Mouse (Mus musculus) MEL (cell line): ENCODE data around the gene Zfp821. TPM values are rescaled to one million over a fixed set of nuclear protein-coding genes. Genes with fewer than 3 reads are reported as not detected.

Source experiments
- DNase-seq: peaks from one replicate; pipeline ENCODE4 v3.0.0; 2011; ENCODE audit warnings: low read depth, low spot score
- H3K27ac ChIP-seq: 2 replicates; pipeline ENCODE4 v1.5.1; 2012; ENCODE audit warnings: low read depth, mild to moderate bottlenecking, control low read depth, low read length, moderate library complexity; ENCODE audit not compliant: control insufficient read depth
- H3K27me3 ChIP-seq, 2 experiments: fragments of 150-350 bp in 1 of 2; sonication (generic) in 1 of 2; 2 replicates each; pipeline ENCODE4 v1.6.1; 2012; ENCODE audit warnings: low read length in 2 of 2, mild to moderate bottlenecking in 2 of 2, improper control_type of control experiment in 1 of 2, moderate library complexity in 1 of 2; ENCODE audit not compliant: insufficient read depth in 2 of 2, control insufficient read depth in 1 of 2
- H3K36me3 ChIP-seq, 2 experiments: 2 replicates each; pipeline ENCODE4 v1.6.1; 2012 to 2014; ENCODE audit warnings: low read length in 2 of 2, improper control_type of control experiment in 1 of 2, inconsistent platforms in 1 of 2, mild to moderate bottlenecking in 1 of 2; ENCODE audit not compliant: insufficient read depth in 2 of 2, control insufficient read depth in 1 of 2
- H3K4me1 ChIP-seq, 2 experiments: fragments of 150-350 bp in 1 of 2; sonication (generic) in 1 of 2; 2 replicates each; pipeline ENCODE4 v1.6.1; 2012; ENCODE audit warnings: low read length in 2 of 2, improper control_type of control experiment in 1 of 2, mild to moderate bottlenecking in 1 of 2; ENCODE audit not compliant: insufficient read depth in 2 of 2, control insufficient read depth in 1 of 2
- H3K4me3 ChIP-seq, 2 experiments: fragments of 150-350 bp in 1 of 2; sonication (generic) in 1 of 2; 2 replicates each; pipeline ENCODE4 v1.5.1; 2012; ENCODE audit warnings: low read depth in 2 of 2, low read length in 2 of 2, mild to moderate bottlenecking in 2 of 2, moderate library complexity in 2 of 2, control low read depth in 1 of 2, improper control_type of control experiment in 1 of 2; ENCODE audit not compliant: control insufficient read depth in 1 of 2, insufficient read depth in 1 of 2
- H3K79me2 ChIP-seq: 2 replicates; pipeline ENCODE4 v1.6.1; 2012; ENCODE audit warnings: mild to moderate bottlenecking, low read length, moderate library complexity; ENCODE audit not compliant: control insufficient read depth, poor library complexity, insufficient read depth
- H3K9ac ChIP-seq: 2 replicates; pipeline ENCODE4 v1.6.1; 2012; ENCODE audit warnings: low read depth, mild to moderate bottlenecking, control low read depth, low read length, moderate library complexity; ENCODE audit not compliant: control insufficient read depth, poor library complexity, severe bottlenecking
- H3K9me3 ChIP-seq: fragments of 150-350 bp; sonication (generic); replicated peaks from 2 replicates; pipeline ENCODE4 v1.6.1; 2012; ENCODE audit warnings: mild to moderate bottlenecking, low read length, improper control_type of control experiment, moderate library complexity; ENCODE audit not compliant: insufficient read depth
- BHLHE40 ChIP-seq: IDR thresholded peaks from 2 replicates; pipeline ENCODE4 v1.6.1; 2012; ENCODE audit warnings: low read depth, mild to moderate bottlenecking, inconsistent platforms, low read length, improper control_type of control experiment, borderline replicate concordance
- CHD2 ChIP-seq: IDR thresholded peaks from 2 replicates; pipeline ENCODE4 v1.6.1; 2011; ENCODE audit warnings: low read length, improper control_type of control experiment
- CTCF ChIP-seq, 3 experiments: IDR thresholded peaks in 2 of 3; conservative IDR thresholded peaks in 1 of 3; 2 replicates each; pipeline ENCODE4 v1.5.1; 2011 to 2012; ENCODE audit warnings: low read length in 3 of 3, low read depth in 2 of 3, mild to moderate bottlenecking in 2 of 3, improper control_type of control experiment in 1 of 3, inconsistent platforms in 1 of 3, mixed read lengths in 1 of 3, moderate library complexity in 1 of 3; ENCODE audit not compliant: control insufficient read depth in 1 of 3, insufficient read depth in 1 of 3, poor library complexity in 1 of 3, severe bottlenecking in 1 of 3
- E2F4 ChIP-seq: IDR thresholded peaks from 2 replicates; pipeline ENCODE4 v1.6.1; 2011; ENCODE audit warnings: low read depth, low read length, improper control_type of control experiment, borderline replicate concordance
- ELF1 ChIP-seq: IDR thresholded peaks from 2 replicates; pipeline ENCODE4 v1.6.1; 2014; ENCODE audit warnings: low read depth, mild to moderate bottlenecking, inconsistent platforms, low read length, improper control_type of control experiment, moderate library complexity
- EP300 ChIP-seq, 2 experiments: IDR thresholded peaks; 2 replicates each; pipeline ENCODE4 v1.6.1; 2011; ENCODE audit warnings: improper control_type of control experiment in 2 of 2, low read length in 2 of 2, low read depth in 1 of 2, mild to moderate bottlenecking in 1 of 2
- ETS1 ChIP-seq: IDR thresholded peaks from 2 replicates; pipeline ENCODE4 v1.6.1; 2012; ENCODE audit warnings: low read depth, mild to moderate bottlenecking, inconsistent platforms, low read length, improper control_type of control experiment, moderate library complexity
- GABPA ChIP-seq: IDR thresholded peaks from 2 replicates; pipeline ENCODE4 v1.6.1; 2012; ENCODE audit warnings: low read depth, mild to moderate bottlenecking, inconsistent platforms, low read length, improper control_type of control experiment, moderate library complexity
- HCFC1 ChIP-seq: IDR thresholded peaks from 2 replicates; pipeline ENCODE4 v1.6.1; 2012; ENCODE audit warnings: low read depth, mild to moderate bottlenecking, inconsistent platforms, low read length, improper control_type of control experiment, moderate library complexity
- JUND ChIP-seq: IDR thresholded peaks from 2 replicates; pipeline ENCODE4 v1.6.1; 2011; ENCODE audit warnings: low read depth, mild to moderate bottlenecking, improper control_type of control experiment, low read length
- KAT2A ChIP-seq: conservative IDR thresholded peaks from 2 replicates; pipeline ENCODE4 v1.6.1; 2012; ENCODE audit warnings: low read depth, low read length, improper control_type of control experiment, inconsistent platforms
- MAFK ChIP-seq: IDR thresholded peaks from 2 replicates; pipeline ENCODE4 v1.6.1; 2011; ENCODE audit warnings: low read depth, mild to moderate bottlenecking, low read length, improper control_type of control experiment, borderline replicate concordance
- MAX ChIP-seq: IDR thresholded peaks from 2 replicates; pipeline ENCODE4 v1.6.1; 2011; ENCODE audit warnings: low read length, improper control_type of control experiment
- MEF2A ChIP-seq: IDR thresholded peaks from 2 replicates; pipeline ENCODE4 v1.6.1; 2014; ENCODE audit warnings: low read depth, mild to moderate bottlenecking, inconsistent platforms, low read length, improper control_type of control experiment; ENCODE audit not compliant: poor library complexity, insufficient replicate concordance, severe bottlenecking; ENCODE audit errors: extremely low read depth
- NELFE ChIP-seq: IDR thresholded peaks from 2 replicates; pipeline ENCODE4 v1.6.1; 2011; ENCODE audit warnings: low read depth, low read length, improper control_type of control experiment
- SIN3A ChIP-seq: IDR thresholded peaks from 2 replicates; pipeline ENCODE4 v1.6.1; 2012; ENCODE audit warnings: low read length, improper control_type of control experiment, inconsistent platforms
- TBP ChIP-seq: IDR thresholded peaks from 2 replicates; pipeline ENCODE4 v1.8.0; 2011; ENCODE audit warnings: low read depth, low read length, improper control_type of control experiment
- TCF12 ChIP-seq: IDR thresholded peaks from 2 replicates; pipeline ENCODE4 v1.6.1; 2014; ENCODE audit warnings: low read depth, mild to moderate bottlenecking, inconsistent platforms, low read length, improper control_type of control experiment, moderate library complexity
- UBTF ChIP-seq: IDR thresholded peaks from 2 replicates; pipeline ENCODE4 v1.6.1; 2012; ENCODE audit warnings: low read depth, mild to moderate bottlenecking, inconsistent platforms, low read length, improper control_type of control experiment, moderate library complexity, borderline replicate concordance; ENCODE audit not compliant: insufficient read depth
- USF1 ChIP-seq: IDR thresholded peaks from 2 replicates; pipeline ENCODE4 v1.6.1; 2014; ENCODE audit warnings: low read depth, mild to moderate bottlenecking, inconsistent platforms, low read length, improper control_type of control experiment, moderate library complexity
- ZC3H11A ChIP-seq: IDR thresholded peaks from 2 replicates; pipeline ENCODE4 v1.6.1; 2012; ENCODE audit warnings: low read depth, mild to moderate bottlenecking, inconsistent platforms, low read length, improper control_type of control experiment
- ZKSCAN1 ChIP-seq: IDR thresholded peaks from 2 replicates; pipeline ENCODE4 v1.6.1; 2012; ENCODE audit warnings: low read depth, mild to moderate bottlenecking, inconsistent platforms, low read length, improper control_type of control experiment, moderate library complexity
- ZMIZ1 ChIP-seq: IDR thresholded peaks from 2 replicates; pipeline ENCODE4 v1.6.1; 2012; ENCODE audit warnings: low read depth, mild to moderate bottlenecking, inconsistent platforms, low read length, improper control_type of control experiment, moderate library complexity
- polyA plus RNA-seq, 2 experiments: library from polyadenylated mRNA; stranded (reverse) in 1 of 2; unstranded in 1 of 2; fragments of >175 nt in 1 of 2; fragments of >200 nt in 1 of 2; gene quantifications; 2 replicates each; pipeline versions ENCODE4 v1.2.1 to v1.2.4; 2012; ENCODE audit warnings: low replicate concordance in 2 of 2, low read depth in 1 of 2; ENCODE audit not compliant: insufficient read length in 2 of 2, insufficient read depth in 1 of 2, missing spikeins in 1 of 2
- total RNA-seq: library from RNA; depleted of rRNA; stranded (reverse); fragments of 300-350 nt; gene quantifications from 2 replicates; pipeline ENCODE4 v1.2.3, GENCODE M21; 2012

Zfp821 gene
- total and polyA plus RNA-seq, 3 experiments, result 5.2 to 10.1 TPM; not detected in 1

GRCm38 (mm10) chr8:109656860-109657259, 48.5 kb upstream of the Zfp821 start:
- DNase-seq, result no peak
- no peak for TF ChIP-seq JUND
- no peak for TF ChIP-seq SIN3A
- no peak for TF ChIP-seq ZC3H11A
- TF ChIP-seq MAFK, result no peak
- no peak for TF ChIP-seq CTCF (IDR thresholded peaks at IDR 0.05 in 2 of 3, conservative IDR thresholded peaks at IDR 0.05 in 1 of 3; ENCODE audit: control insufficient read depth in 1 of 3, insufficient read depth in 1 of 3, low read depth in 2 of 3, low read length in 3 of 3, poor library complexity in 1 of 3, severe bottlenecking in 1 of 3)
- no peak for TF ChIP-seq TCF12
- no peak for TF ChIP-seq HCFC1
- no peak for TF ChIP-seq TBP
- TF ChIP-seq ETS1, result no peak
- TF ChIP-seq ELF1, result no peak
- TF ChIP-seq NELFE, result no peak
- Histone ChIP-seq H3K4me1 (no peaks in the 10 kb centered on the region), H3K9ac (no peak overlapping the region), H3K79me2 (no peaks in the 10 kb centered on the region), H3K27me3 (no peaks in the 10 kb centered on the region), H3K27ac (no peak overlapping the region), H3K4me3 (no peak overlapping the region), H3K9me3 (no peaks in the 10 kb centered on the region), H3K36me3 (no peaks in the 10 kb centered on the region)

DNA sequence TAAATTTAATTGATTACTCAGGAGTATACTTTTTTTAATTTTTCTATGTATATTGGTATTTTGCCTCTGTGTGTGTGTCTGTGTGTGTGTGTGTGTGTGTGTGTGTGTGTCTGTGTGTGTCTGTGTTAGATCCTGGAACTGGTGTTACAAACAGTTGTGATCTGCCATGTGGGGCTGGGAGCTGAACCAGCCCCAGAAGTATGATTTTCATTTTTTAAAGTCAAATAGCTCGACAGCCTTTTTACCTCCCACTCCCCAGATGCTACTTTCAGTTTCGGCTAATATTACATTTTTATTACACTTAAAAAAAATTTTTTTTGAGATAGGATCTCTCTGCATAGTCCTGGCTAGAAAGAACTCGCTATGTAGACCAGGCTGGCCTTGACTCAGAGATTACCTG, 43.0 kb upstream of the Zfp821 start:
- no peak for DNase-seq
- no peaks in the 10 kb centered on the region for H3K36me3 ChIP-seq
- no peak for TF ChIP-seq ZMIZ1
- TF ChIP-seq NELFE, result no peak
- no peak for TF ChIP-seq ZKSCAN1
- TF ChIP-seq GABPA, result no peak
- no peak for TF ChIP-seq UBTF
- no peak for TF ChIP-seq ETS1
- no peak for TF ChIP-seq BHLHE40
- TF ChIP-seq E2F4, result no peak
- TF ChIP-seq ELF1, result no peak
- no peak for TF ChIP-seq KAT2A
- no peak for TF ChIP-seq USF1
- no peak for TF ChIP-seq HCFC1
- TF ChIP-seq JUND, result no peak
- no peak for TF ChIP-seq MAX
- TF ChIP-seq EP300 (IDR thresholded peaks at IDR 0.05; ENCODE audit: low read depth in 1 of 2, low read length in 2 of 2), result no peak
- TF ChIP-seq MEF2A, result no peak
- TF ChIP-seq CHD2, result no peak
- H3K4me1 ChIP-seq, result no peaks in the 10 kb centered on the region
- no peak overlapping the region for H3K4me3 ChIP-seq
- no peak overlapping the region for H3K9ac ChIP-seq
- H3K27me3 ChIP-seq, result no peaks in the 10 kb centered on the region
- no peaks in the 10 kb centered on the region for H3K79me2 ChIP-seq
- no peaks in the 10 kb centered on the region for H3K9me3 ChIP-seq
- H3K27ac ChIP-seq, result no peak overlapping the region
